Comparison of ENCODE assay signal across 19 mouse cellular contexts in genomic region chr2:50578278-50579043, GRCm38 (mm10).
DNase-seq lines count a peak whose midpoint lies in the region; ATAC-seq and TF ChIP-seq lines count a peak whose summit lies in the region.
"Had no signal": no experiment of that assay in that cellular context is flagged by ENCODE, and none has a peak within 500 bp of the region (broad histone marks: within the 10 kb centered on the region; RNA-seq: fewer than 3 reads in every experiment).

No protein-coding gene starts in this region.

- no peak; the same call in 1 of the 2 replicates for ATAC-seq in limb, embryonic 14.5 days (ENCODE audit: low FRiP score, low read depth)
- ATAC-seq: intestine, embryonic 16.5 days; liver, postnatal 0 days; midbrain, embryonic 13.5 days had no signal

- H3K27me3 ChIP-seq in limb, embryonic 14.5 days (ENCODE audit: control insufficient read depth, insufficient read depth, low read length): no peaks in the 10 kb centered on the region
- no peaks in the 10 kb centered on the region for H3K27me3 ChIP-seq in limb, embryonic 10.5 days (ENCODE audit: low read depth, poor library complexity, severe bottlenecking)
- H3K27me3 ChIP-seq: hindbrain, embryonic 15.5 days; midbrain, embryonic 13.5 days; neural tube, embryonic 12.5 days had no signal

- TF ChIP-seq POLR2A in limb, embryonic 14.5 days (IDR thresholded peaks at IDR 0.05; ENCODE audit: borderline replicate concordance, extremely low read depth, insufficient read depth, insufficient read length): no peak

- no peak overlapping the region for H3K27ac ChIP-seq in limb, embryonic 14.5 days (replicated peaks; ENCODE audit: low read depth, low read length)
- no peak overlapping the region for H3K27ac ChIP-seq in limb, embryonic 10.5 days
- H3K27ac ChIP-seq: hindbrain, embryonic 15.5 days; midbrain, embryonic 13.5 days; neural tube, embryonic 12.5 days had no signal

- no peak overlapping the region for H3K4me2 ChIP-seq in limb, embryonic 14.5 days (replicated peaks; ENCODE audit: low read depth, low read length, severe bottlenecking)
- H3K4me2 ChIP-seq: hindbrain, embryonic 15.5 days; midbrain, embryonic 13.5 days; neural tube, embryonic 12.5 days had no signal

- 67% methylated on average over 6 of the region's 6 CpGs for WGBS in limb, embryonic 14.5 days
- 84% methylated on average over 6 of the region's 6 CpGs for WGBS in limb, embryonic 10.5 days

- peaks cover 4% of the 10 kb centered on the region; the same call in 1 of the 2 replicates for H3K4me1 ChIP-seq in limb, embryonic 14.5 days (ENCODE audit: control insufficient read depth, insufficient read depth, low read length)
- H3K4me1 ChIP-seq in limb, embryonic 10.5 days: no peaks in the 10 kb centered on the region
- H3K4me1 ChIP-seq: hindbrain, embryonic 15.5 days; midbrain, embryonic 13.5 days; neural tube, embryonic 12.5 days had no signal

- no peaks in the 10 kb centered on the region for H3K9me3 ChIP-seq in limb, embryonic 14.5 days (ENCODE audit: control insufficient read depth, low read length)
- no peaks in the 10 kb centered on the region for H3K9me3 ChIP-seq in limb, embryonic 10.5 days (replicated peaks)
- H3K9me3 ChIP-seq: hindbrain, embryonic 15.5 days; midbrain, embryonic 13.5 days; neural tube, embryonic 12.5 days had no signal

- no peak overlapping the region for H3K4me3 ChIP-seq in limb, embryonic 14.5 days (replicated peaks; ENCODE audit: low read length)
- H3K4me3 ChIP-seq in limb, embryonic 10.5 days: no peak overlapping the region
- H3K4me3 ChIP-seq: hindbrain, embryonic 15.5 days; midbrain, embryonic 13.5 days; neural tube, embryonic 12.5 days had no signal

- no peaks in the 10 kb centered on the region for H3K36me3 ChIP-seq in limb, embryonic 14.5 days (ENCODE audit: control insufficient read depth, insufficient read depth, low read length)
- H3K36me3 ChIP-seq in limb, embryonic 10.5 days: no peaks in the 10 kb centered on the region
- H3K36me3 ChIP-seq: hindbrain, embryonic 15.5 days; midbrain, embryonic 13.5 days; neural tube, embryonic 12.5 days had no signal

- peak; percentile 14 for DNase-seq in gastrocnemius, postnatal 25 days
- DNase-seq in gastrocnemius, postnatal 10 days: no peak
- peak; percentile 28 for DNase-seq in limb, embryonic 14.5 days (ENCODE audit: low spot score)
- DNase-seq in limb, embryonic 10.5 days (ENCODE audit: low spot score): no peak
- DNase-seq in brain, adult 2 months (ENCODE audit: low read depth, low spot score): peak; percentile 61
- peak; percentile 18 to 23 for DNase-seq in heart, postnatal 10 days
- DNase-seq in layer of hippocampus, postnatal 10 days (ENCODE audit: low spot score in 2 of 2): no peak
- DNase-seq: adrenal gland, postnatal 25 days; B cell, adult 2 months; cerebellum, adult 18-20 months; cerebellum, postnatal 25 days; embryo, embryonic 11 days; liver, postnatal 0 days; thymus, adult 18-20 months; thymus, postnatal 4 days had no signal

- no peak overlapping the region for H3K9ac ChIP-seq in limb, embryonic 14.5 days (ENCODE audit: low read depth, low read length, severe bottlenecking)
- H3K9ac ChIP-seq: hindbrain, embryonic 15.5 days; liver, postnatal 0 days; midbrain, embryonic 13.5 days; neural tube, embryonic 12.5 days had no signal

- intact Hi-C loops in heart, postnatal 10 days (cut with DNase I): no loop called here

Comparison
In these comparisons a context has a peak if more than half of its experiments do, and no peak if none do; other contexts are left out.
1. DNase-seq: peak in gastrocnemius, postnatal 25 days (single experiment), limb, embryonic 14.5 days (single experiment), brain, adult 2 months (single experiment) and heart, postnatal 10 days (2 of 2); none in gastrocnemius, postnatal 10 days (single experiment), limb, embryonic 10.5 days (single experiment) and layer of hippocampus, postnatal 10 days (0 of 2).